Mouse (Mus musculus) pancreas, adult 10 weeks (tissue): ENCODE data around the gene Madcam1. TPM values are rescaled to one million over a fixed set of nuclear protein-coding genes. Genes with fewer than 3 reads are reported as not detected.

Experiments
- polyA plus RNA-seq: library from polyadenylated mRNA; stranded (reverse); fragments of 350-450 nt; fragmentation: Illumina TruSeq; extraction: RNeasy Lipid Tissue Mini Kit (QIAGEN cat#74804); gene quantifications from one replicate; pipeline ENCODE4 v1.2.3, GENCODE M21; 2015; ENCODE audit warnings: low read depth, low replicate concordance; ENCODE audit not compliant: insufficient read depth

The Madcam1 gene
- polyA plus RNA-seq: not detected

GRCm38 (mm10) chr10:79664131-79664665 lies at the start of gene Madcam1:
TSS of gene Madcam1 (plus strand) at chr10:79664559.

GRCm38 (mm10) chr10:79637128-79638110 lies 26.9 kb upstream of the Madcam1 start, which contains the start of gene Shc2:
TSS of gene Shc2 (minus strand) at chr10:79637918.

GRCm38 (mm10) chr10:79645711-79646110 lies 18.6 kb upstream of the Madcam1 start, which contains the start of gene Odf3l2:
TSS of gene Odf3l2 (minus strand) at chr10:79645738.

GRCm38 (mm10) chr10:79668771-79669575 lies 4.6 kb downstream of the Madcam1 start, which contains the start of gene Tpgs1:
TSS of gene Tpgs1 (plus strand) at chr10:79669369.

GRCm38 (mm10) chr10:79681591-79682245 lies 17.4 kb downstream of the Madcam1 start, which contains the start of gene Cdc34:
TSS of gene Cdc34 (plus strand) at chr10:79682195.

GRCm38 (mm10) chr10:79688720-79689119 lies 24.4 kb downstream of the Madcam1 start, which contains the start of gene Gzmm:
TSS of gene Gzmm (plus strand) at chr10:79689020.

GRCm38 (mm10) chr10:79704065-79704969 lies 40.0 kb downstream of the Madcam1 start, which contains the start of gene Bsg:
TSS of gene Bsg (plus strand) at chr10:79704491.

GRCm38 (mm10) chr10:79716254-79716987 lies 52.1 kb downstream of the Madcam1 start, which contains the start of gene Hcn2:
TSS of gene Hcn2 (plus strand) at chr10:79716634.

Other genes starting within 250 kb of the Madcam1 start
- gene Vmn2r83, start 195.8 kb upstream of the Madcam1 start, polyA plus RNA-seq: not detected
- gene Plpp2, start 130.8 kb upstream of the Madcam1 start, polyA plus RNA-seq: 7.3 TPM
- 10.7 TPM for gene Mier2, start 109.4 kb upstream of the Madcam1 start, polyA plus RNA-seq
- gene Theg, start 77.2 kb upstream of the Madcam1 start, polyA plus RNA-seq: not detected
- 0.61 TPM for gene C2cd4c, start 50.5 kb upstream of the Madcam1 start, polyA plus RNA-seq
- 3.3 TPM for gene Shc2, start 26.6 kb upstream of the Madcam1 start, polyA plus RNA-seq
- not detected for gene Odf3l2, start 18.8 kb upstream of the Madcam1 start, polyA plus RNA-seq
- gene Tpgs1, start 4.8 kb downstream of the Madcam1 start, polyA plus RNA-seq: 4.6 TPM
- gene Cdc34, start 17.6 kb downstream of the Madcam1 start, polyA plus RNA-seq: 47.7 TPM
- 0.74 TPM for gene Gzmm, start 24.5 kb downstream of the Madcam1 start, polyA plus RNA-seq
- gene Bsg, start 39.9 kb downstream of the Madcam1 start, polyA plus RNA-seq: 168 TPM
- 0.83 TPM for gene Hcn2, start 52.1 kb downstream of the Madcam1 start, polyA plus RNA-seq
- 29.7 TPM for gene Polrmt, start 82.0 kb downstream of the Madcam1 start, polyA plus RNA-seq
- gene Fgf22, start 90.5 kb downstream of the Madcam1 start, polyA plus RNA-seq: not detected
- gene Rnf126, start 102.4 kb downstream of the Madcam1 start, polyA plus RNA-seq: 22.3 TPM
- 7.2 TPM for gene Fstl3, start 112.7 kb downstream of the Madcam1 start, polyA plus RNA-seq
- gene Prss57, start 126.4 kb downstream of the Madcam1 start, polyA plus RNA-seq: not detected
- gene Palm, start 129.0 kb downstream of the Madcam1 start, polyA plus RNA-seq: 13.2 TPM
- 1.3 TPM for gene Misp, start 156.4 kb downstream of the Madcam1 start, polyA plus RNA-seq
- gene Ptbp1, start 189.9 kb downstream of the Madcam1 start, polyA plus RNA-seq: 39.5 TPM
- gene Prtn3, start 209.9 kb downstream of the Madcam1 start, polyA plus RNA-seq: 1.1 TPM
- 2.6 TPM for gene Plppr3, start 210.1 kb downstream of the Madcam1 start, polyA plus RNA-seq
- not detected for gene Elane, start 221.7 kb downstream of the Madcam1 start, polyA plus RNA-seq
- 168 TPM for gene Cfd, start 226.3 kb downstream of the Madcam1 start, polyA plus RNA-seq
- 4.0 TPM for gene Med16, start 244.4 kb downstream of the Madcam1 start, polyA plus RNA-seq
- gene Gm26602, start 246.3 kb downstream of the Madcam1 start, polyA plus RNA-seq: not detected